Mouse (Mus musculus) neural tube, embryonic 11.5 days (tissue): ENCODE results near the gene Tapbp. TPM values are rescaled to one million over a fixed set of nuclear protein-coding genes. Genes with fewer than 3 reads are reported as not detected.

Experiments used
- ATAC-seq: fragments of 200-750 bp; cut with Nextera tagmentation; 2 replicates; pipeline ENCODE4 v1.8.0; 2017; ENCODE audit warnings: moderate number of reproducible peaks, mild to moderate bottlenecking, moderate TSS enrichment, moderate library complexity; ENCODE audit not compliant: insufficient read depth, low FRiP score, low TSS enrichment
- DNase-seq: peaks from one replicate; pipeline ENCODE4 v3.0.0-alpha.2; 2015; ENCODE audit warnings: low spot score
- H3K27ac ChIP-seq: fragments of 300-500 bp; sonication (generic); 2 replicates; pipeline ENCODE4 v1.5.1; 2014; ENCODE audit warnings: low read depth, mild to moderate bottlenecking, low read length
- H3K27me3 ChIP-seq: fragments of 300-500 bp; sonication (generic); 2 replicates; pipeline ENCODE4 v1.6.1; 2014; ENCODE audit warnings: mild to moderate bottlenecking, low read length, mixed read lengths; ENCODE audit not compliant: control insufficient read depth, insufficient read depth
- H3K36me3 ChIP-seq: fragments of 300-500 bp; sonication (generic); 2 replicates; pipeline ENCODE4 v1.6.1; 2014; ENCODE audit warnings: mild to moderate bottlenecking, low read length, moderate library complexity, mixed read lengths; ENCODE audit not compliant: control insufficient read depth, insufficient read depth
- H3K4me1 ChIP-seq: fragments of 300-500 bp; sonication (generic); 2 replicates; pipeline ENCODE4 v1.6.1; 2014; ENCODE audit warnings: low read length, mixed read lengths; ENCODE audit not compliant: control insufficient read depth, insufficient read depth
- H3K4me2 ChIP-seq: fragments of 300-500 bp; sonication (generic); 2 replicates; pipeline ENCODE4 v1.6.1; 2014; ENCODE audit warnings: low read depth, mild to moderate bottlenecking, moderate library complexity
- H3K4me3 ChIP-seq: fragments of 300-500 bp; sonication (generic); 2 replicates; pipeline ENCODE4 v1.5.1; 2014; ENCODE audit warnings: low read depth, low read length
- H3K9ac ChIP-seq: fragments of 300-500 bp; sonication (generic); 2 replicates; pipeline ENCODE4 v1.6.1; 2014; ENCODE audit warnings: mild to moderate bottlenecking, low read length
- H3K9me3 ChIP-seq: fragments of 300-500 bp; sonication (generic); 2 replicates; pipeline ENCODE4 v1.6.1; 2016; ENCODE audit warnings: low read length; ENCODE audit not compliant: control insufficient read depth
- WGBS: fragments of 180-500 bp; shearing (Covaris S2); extraction: QIAGEN DNeasy Blood & Tissue Kit; methylation state at CpG from one replicate; pipeline ENCODE4 v1.1.7; 2014; 5-methylcytosine and 5-hydroxymethylcytosine counted together
- polyA plus RNA-seq: library from polyadenylated mRNA; unstranded; fragments of >200 nt; fragmentation: Nextera tagmentation; extraction: Ambion mirVana; gene quantifications from 2 replicates; pipeline ENCODE4 v1.2.1, GENCODE M21; 2014

Gene Tapbp
- polyA plus RNA-seq, 1 experiment from 2014 or later, result 12.9 TPM

- peaks cover 13% of the 10 kb centered on the region for H3K4me1 ChIP-seq
- H3K4me2 ChIP-seq, result no peak overlapping the region
- DNase-seq (no peak), ATAC-seq (no peak)
- H3K27me3 ChIP-seq, result no peaks in the 10 kb centered on the region
- H3K9ac ChIP-seq, result no peak overlapping the region
- no peak overlapping the region for H3K4me3 ChIP-seq
- H3K9me3 ChIP-seq, result no peaks in the 10 kb centered on the region
- WGBS, result 95% methylated on average over 11 of the region's 11 CpGs
- H3K36me3 ChIP-seq, result peaks cover 11% of the 10 kb centered on the region
- H3K27ac ChIP-seq, result no peak overlapping the region
Observed at GRCm38 (mm10) chr17:33958451-33958850, 42.8 kb downstream of the Tapbp start.

- H3K27ac ChIP-seq, result no peak overlapping the region
- no peak overlapping the region for H3K4me2 ChIP-seq
- H3K9ac ChIP-seq, result no peak overlapping the region
- H3K36me3 ChIP-seq, result peaks cover 12% of the 10 kb centered on the region
- H3K9me3 ChIP-seq, result no peaks in the 10 kb centered on the region
- 96% methylated on average over 13 of the region's 13 CpGs for WGBS
- no peaks in the 10 kb centered on the region for H3K27me3 ChIP-seq
- no peak overlapping the region for H3K4me3 ChIP-seq
- H3K4me1 ChIP-seq, result peaks cover 11% of the 10 kb centered on the region
- ATAC-seq (no peak), DNase-seq (no peak)
Observed at GRCm38 (mm10) chr17:33959135-33959534, 43.4 kb downstream of the Tapbp start.

- Histone ChIP-seq H3K36me3 (peaks cover 12% of the 10 kb centered on the region), H3K9ac (no peak overlapping the region), H3K4me2 (no peak overlapping the region), H3K4me3 (no peak overlapping the region), H3K9me3 (no peaks in the 10 kb centered on the region), H3K27me3 (no peaks in the 10 kb centered on the region), H3K4me1 (0 out of 2 replicates have a peak, but pooled peaks cover 4% of the 10 kb centered on the region), H3K27ac (no peak overlapping the region)
- ATAC-seq (no peak), DNase-seq (no peak)
- 92% methylated on average over 15 of the region's 15 CpGs for WGBS
Observed at GRCm38 (mm10) chr17:33959948-33960347, 44.2 kb downstream of the Tapbp start.

GRCm38 (mm10) chr17:33962876-33963275 is 47.2 kb downstream of the Tapbp start:
- peaks cover 12% of the 10 kb centered on the region for H3K36me3 ChIP-seq
- no peak overlapping the region for H3K27ac ChIP-seq
- WGBS, result 95% methylated on average over 7 of the region's 7 CpGs
- ATAC-seq (no peak), DNase-seq (no peak)
- no peaks in the 10 kb centered on the region for H3K27me3 ChIP-seq
- H3K4me1 ChIP-seq, result no peaks in the 10 kb centered on the region
- H3K9ac ChIP-seq, result no peak overlapping the region
- H3K4me3 ChIP-seq, result no peak overlapping the region
- no peak overlapping the region for H3K4me2 ChIP-seq
- H3K9me3 ChIP-seq, result no peaks in the 10 kb centered on the region

- Histone ChIP-seq H3K4me1 (no peaks in the 10 kb centered on the region), H3K9ac (no peak overlapping the region), H3K9me3 (no peaks in the 10 kb centered on the region), H3K27ac (no peak overlapping the region), H3K4me3 (no peak overlapping the region), H3K36me3 (peaks cover 4% of the 10 kb centered on the region), H3K4me2 (no peak overlapping the region), H3K27me3 (no peaks in the 10 kb centered on the region)
- ATAC-seq, result no peak
- DNase-seq, result no peak
- 93% methylated on average over 17 of the region's 17 CpGs for WGBS
Observed at GRCm38 (mm10) chr17:33965082-33965845, 49.6 kb downstream of the Tapbp start.

GRCm38 (mm10) chr17:33965846-33966550 is 50.3 kb downstream of the Tapbp start:
- ATAC-seq, result no peak

GRCm38 (mm10) chr17:33968489-33968888 is 52.8 kb downstream of the Tapbp start:
- 3% methylated on average over 9 of the region's 9 CpGs for WGBS
- Histone ChIP-seq H3K27me3 (no peaks in the 10 kb centered on the region), H3K4me3 (no peak overlapping the region), H3K27ac (no peak overlapping the region), H3K9ac (no peak overlapping the region), H3K4me2 (no peak overlapping the region), H3K4me1 (no peaks in the 10 kb centered on the region), H3K9me3 (no peaks in the 10 kb centered on the region), H3K36me3 (peaks cover under 1% of the 10 kb centered on the region; the same call in 1 of the 2 replicates)
- peak; percentile 90 for DNase-seq
- ATAC-seq, result peak; percentile 53; the same call in 1 of the 2 replicates

More at GRCm38 (mm10) chr17:33965846-33966550, 50.3 kb downstream of the Tapbp start:
- no peak for DNase-seq
- H3K9ac ChIP-seq, result no peak overlapping the region
- no peaks in the 10 kb centered on the region for H3K9me3 ChIP-seq
- H3K4me2 ChIP-seq, result no peak overlapping the region
- H3K27me3 ChIP-seq, result no peaks in the 10 kb centered on the region
- peaks cover 4% of the 10 kb centered on the region for H3K36me3 ChIP-seq
- no peak overlapping the region for H3K27ac ChIP-seq
- H3K4me1 ChIP-seq, result no peaks in the 10 kb centered on the region
- H3K4me3 ChIP-seq, result no peak overlapping the region
- 84% methylated on average over 16 of the region's 16 CpGs for WGBS

- no peaks in the 10 kb centered on the region for H3K9me3 ChIP-seq
- H3K4me3 ChIP-seq, result no peak overlapping the region
- 33% methylated on average over 5 of the region's 5 CpGs for WGBS
- no peak overlapping the region for H3K4me2 ChIP-seq
- DNase-seq (no peak), ATAC-seq (0 out of 2 replicates have a peak, but pooled peaks have one; percentile 27)
- no peaks in the 10 kb centered on the region for H3K4me1 ChIP-seq
- H3K27ac ChIP-seq, result no peak overlapping the region
- H3K36me3 ChIP-seq, result no peaks in the 10 kb centered on the region; the same call in 1 of the 2 replicates
- H3K27me3 ChIP-seq, result no peaks in the 10 kb centered on the region
- no peak overlapping the region for H3K9ac ChIP-seq
Observed at GRCm38 (mm10) chr17:33968927-33969326, 53.2 kb downstream of the Tapbp start.
